Mouse (Mus musculus): ENCODE measurements at regions not wholly inside any gene's neighbourhood (a gene's known extent, or its start where the extent isn't known, plus 50 kb on each side); places are given as distances from the start of the nearest gene placed in this dataset.
A peak's percentile ranks its signal among the peaks of the same experiment; 100 is the strongest.

GRCm38 (mm10) chr5:126148908-126149307, 617.3 kb downstream of the Tmem132b start:
- DNase-seq: no peak

GRCm38 (mm10) chr5:126155216-126155880, 623.8 kb downstream of the Tmem132b start:
- no peak for DNase-seq

DNA sequence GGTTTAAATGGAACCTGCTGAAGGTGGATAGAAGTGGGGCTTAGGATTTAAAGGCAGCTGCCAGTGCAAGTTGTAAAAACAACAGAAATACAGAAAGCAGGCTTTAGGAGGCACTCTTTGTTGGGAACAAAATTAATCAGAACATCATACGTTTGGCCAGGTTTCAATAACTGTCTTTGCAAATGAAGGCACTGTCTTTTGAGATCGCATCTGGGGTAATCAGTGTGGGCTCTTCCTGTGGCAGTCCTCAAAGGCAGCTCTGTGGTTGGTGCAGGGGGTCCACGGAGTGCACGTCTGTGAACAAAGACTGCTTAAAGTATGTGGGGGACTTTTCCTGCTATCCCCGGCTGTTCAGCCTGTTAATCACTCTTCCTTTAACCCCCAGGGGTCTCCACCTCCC, 654.5 kb downstream of the Tmem132b start:
- DNase-seq: no peak

GRCm38 (mm10) chr5:126199876-126200275, 668.3 kb downstream of the Tmem132b start:
- no peak for DNase-seq

DNA sequence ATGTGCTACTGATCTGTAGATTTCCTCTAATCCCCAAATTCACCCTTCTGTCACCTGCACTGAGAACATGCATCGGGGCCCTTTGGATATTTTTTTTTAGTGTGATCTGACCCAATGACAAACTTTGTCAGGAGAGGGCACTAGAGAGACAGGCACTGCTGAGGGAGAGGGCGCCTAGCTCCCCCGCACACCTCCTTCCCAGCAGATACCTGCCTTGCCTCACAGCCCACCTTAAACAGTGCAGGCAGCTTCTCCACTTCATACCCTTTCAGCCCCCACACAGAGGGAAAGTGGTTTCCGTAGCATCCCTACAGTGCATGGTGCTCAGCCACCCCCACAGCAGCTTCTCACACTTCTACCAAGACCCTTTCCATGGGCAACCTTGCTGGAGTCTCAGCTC, 670.0 kb downstream of the Tmem132b start:
- DNase-seq: peak; percentile 6

DNA sequence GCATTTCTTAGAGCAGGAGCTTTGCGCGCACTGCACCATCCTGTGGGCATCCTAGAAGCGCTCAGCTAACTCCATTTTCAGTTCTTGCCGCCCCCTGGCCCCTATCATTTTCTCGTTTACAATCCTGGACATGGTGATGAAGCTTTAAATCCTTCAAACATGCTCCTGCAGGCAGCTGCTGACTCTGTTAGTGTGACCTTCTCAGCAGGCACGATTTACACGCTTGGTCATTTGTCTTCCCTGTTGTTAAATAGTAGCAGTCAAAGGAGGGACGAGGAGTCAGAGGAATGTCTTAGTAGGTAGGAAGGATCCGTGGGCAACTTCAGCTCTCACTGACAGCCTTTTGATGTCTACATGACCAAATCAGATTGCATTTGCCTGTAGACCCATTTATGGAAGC, 670.4 kb downstream of the Tmem132b start:
- DNase-seq: no peak

DNA sequence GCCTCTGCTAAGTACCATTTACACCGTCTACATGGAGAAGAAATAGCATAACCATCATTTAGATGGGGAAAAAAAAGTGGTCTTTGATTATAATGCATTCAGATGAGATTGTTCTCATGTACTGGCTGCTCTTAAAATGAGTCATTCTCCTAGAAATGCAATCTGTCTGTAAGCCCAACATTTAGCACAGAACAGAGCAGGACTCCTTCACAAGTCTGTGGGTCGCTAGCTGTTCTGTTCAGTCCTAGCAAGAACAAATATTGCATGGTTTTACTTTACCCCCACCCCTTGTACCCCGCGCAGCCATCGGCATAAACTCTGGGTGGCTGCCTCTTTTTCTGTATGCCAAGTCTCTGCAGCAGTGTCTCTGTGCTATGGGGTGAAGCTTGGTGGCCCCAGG, 685.4 kb downstream of the Tmem132b start:
- DNase-seq: no peak

DNA sequence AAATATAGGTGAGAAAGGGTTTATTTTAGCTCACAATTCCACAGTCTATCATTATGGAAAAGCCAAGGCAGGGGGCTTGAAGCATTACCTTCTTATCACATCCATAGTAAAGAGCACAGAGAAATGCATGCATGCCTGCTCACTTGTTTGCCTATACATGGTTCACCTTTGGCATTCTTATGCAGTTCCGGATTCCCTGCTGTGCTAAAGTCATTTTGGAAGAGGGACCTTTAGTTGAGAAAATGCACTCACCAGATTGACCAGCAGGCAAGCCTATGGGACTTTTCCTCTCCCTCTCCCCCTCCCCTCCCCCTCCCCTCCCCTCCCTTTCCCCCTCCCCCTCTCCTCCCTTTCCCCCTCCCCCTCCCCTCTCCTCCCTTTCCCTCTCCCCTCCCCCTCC, 686.2 kb downstream of the Tmem132b start:
- DNase-seq: no peak

GRCm38 (mm10) chr5:126223696-126224095, 692.1 kb downstream of the Tmem132b start:
- no peak for DNase-seq

DNA sequence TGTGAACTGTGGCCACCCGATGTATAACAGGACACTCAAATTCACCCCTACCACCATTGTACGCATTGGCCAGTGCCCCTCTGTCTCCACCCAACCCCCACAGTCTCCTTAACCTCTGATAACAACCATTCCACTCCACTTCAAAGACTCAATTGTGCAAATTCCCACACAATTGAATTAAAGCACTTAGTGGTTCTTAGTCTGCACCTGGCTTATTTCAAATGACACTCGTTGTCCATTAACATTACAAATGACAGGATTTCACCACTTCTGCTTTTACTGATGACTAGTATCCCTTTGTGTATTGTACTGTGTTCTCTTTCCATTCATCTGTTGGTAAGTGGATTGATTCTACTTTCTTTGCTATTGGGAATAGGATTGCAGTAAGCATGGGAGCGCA, 699.2 kb downstream of the Tmem132b start:
- no peak for DNase-seq

GRCm38 (mm10) chr5:126238071-126238470, 706.5 kb downstream of the Tmem132b start:
- DNase-seq: peak; percentile 8

- no peak for DNase-seq
Measured at GRCm38 (mm10) chr5:126245776-126246175, 714.2 kb downstream of the Tmem132b start.

DNA sequence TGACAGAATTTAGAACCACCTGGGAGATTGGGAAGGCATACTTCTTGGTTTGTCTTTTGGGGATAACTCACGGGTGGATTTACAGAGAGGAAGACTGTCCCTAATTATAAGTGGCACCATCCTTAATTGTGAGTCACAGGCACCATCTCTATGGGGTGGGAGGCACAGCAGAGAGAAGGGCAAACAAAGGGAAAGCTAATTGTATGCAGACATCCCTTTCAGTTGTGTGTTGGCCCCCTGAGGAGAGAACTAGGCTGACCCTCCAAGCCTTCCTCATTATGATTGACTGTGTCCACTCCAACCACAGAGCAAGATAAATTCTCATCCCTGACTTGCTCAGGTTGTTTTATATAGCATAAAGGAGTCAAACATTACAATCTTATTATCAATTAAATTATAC, 718.8 kb downstream of the Tmem132b start:
- DNase-seq: no peak

- DNase-seq: no peak
Measured at GRCm38 (mm10) chr5:126254661-126255060, 723.1 kb downstream of the Tmem132b start.

DNA sequence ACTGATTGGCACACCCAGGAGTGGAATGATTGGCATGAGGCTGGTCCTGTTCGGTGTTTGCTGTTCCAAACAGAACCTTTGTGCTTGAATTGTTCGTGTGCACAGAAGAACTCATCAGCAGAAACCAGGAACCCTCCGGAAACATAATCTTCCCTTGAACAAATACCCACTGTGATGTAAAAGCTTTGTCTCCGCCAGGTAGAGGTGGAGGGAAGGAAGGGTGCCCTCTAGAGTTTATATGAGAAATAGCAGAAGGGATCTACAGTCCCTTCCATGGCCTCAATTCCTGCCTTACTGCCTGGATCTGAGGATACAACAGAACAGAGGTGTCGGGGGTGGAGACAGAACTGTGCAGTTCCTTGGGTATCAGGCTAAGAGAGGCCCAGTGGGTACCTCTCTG, 726.3 kb downstream of the Tmem132b start:
- peak; percentile 2 for DNase-seq

- no peak for DNase-seq
Measured at GRCm38 (mm10) chr5:126266471-126266870, 734.9 kb downstream of the Tmem132b start.

DNA sequence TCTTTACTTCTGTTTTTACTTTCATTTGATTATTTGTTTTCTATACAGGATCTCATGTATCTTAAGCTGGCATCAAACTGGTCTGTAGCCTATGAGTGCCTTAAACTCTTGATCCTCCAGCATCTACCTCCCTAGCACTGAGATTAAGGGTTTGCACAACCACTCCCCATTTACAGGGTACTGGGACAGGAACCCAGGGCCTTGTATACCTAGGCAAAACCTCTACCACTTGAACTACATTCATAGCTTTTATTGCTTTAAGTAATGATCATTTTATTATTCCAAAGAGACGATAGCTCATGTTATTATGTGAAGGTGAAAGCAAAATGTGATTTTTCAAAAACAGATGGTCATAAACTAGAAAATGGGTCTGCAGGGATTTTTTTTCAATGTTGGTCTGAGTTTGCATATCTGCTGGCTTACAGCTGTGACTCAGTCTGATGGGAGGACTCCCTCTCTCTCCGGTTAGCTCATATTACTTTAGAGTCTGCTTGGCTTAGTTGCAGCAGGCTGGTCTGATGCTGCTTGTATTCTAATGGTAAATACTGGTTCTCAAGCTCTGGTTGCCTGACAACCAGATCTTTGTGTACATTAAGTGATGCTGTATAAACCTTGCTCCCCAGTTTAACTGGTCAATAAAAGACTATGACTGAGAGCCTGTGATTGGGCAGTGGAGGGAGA, 735.5 kb downstream of the Tmem132b start:
- no peak for DNase-seq

GRCm38 (mm10) chr5:126268592-126268991, 737.0 kb downstream of the Tmem132b start:
- no peak for DNase-seq

- no peak for DNase-seq
Measured at GRCm38 (mm10) chr5:126274316-126274715, 742.7 kb downstream of the Tmem132b start.

- no peak for DNase-seq
Measured at GRCm38 (mm10) chr5:126281057-126281728, 749.6 kb downstream of the Tmem132b start.

GRCm38 (mm10) chr5:126281782-126282181, 750.2 kb downstream of the Tmem132b start:
- DNase-seq: no peak

GRCm38 (mm10) chr5:126324847-126325246, 793.3 kb downstream of the Tmem132b start:
- DNase-seq: no peak

- no peak for DNase-seq
Measured at GRCm38 (mm10) chr5:126328276-126328675, 796.7 kb downstream of the Tmem132b start.
